Mouse (Mus musculus) cerebellum, adult 11-12 months (tissue): ENCODE data around the gene Lgr5.

Experiments
- DNase-seq: peaks from one replicate; pipeline ENCODE4 v3.0.0; 2022

The Lgr5 gene

DNA sequence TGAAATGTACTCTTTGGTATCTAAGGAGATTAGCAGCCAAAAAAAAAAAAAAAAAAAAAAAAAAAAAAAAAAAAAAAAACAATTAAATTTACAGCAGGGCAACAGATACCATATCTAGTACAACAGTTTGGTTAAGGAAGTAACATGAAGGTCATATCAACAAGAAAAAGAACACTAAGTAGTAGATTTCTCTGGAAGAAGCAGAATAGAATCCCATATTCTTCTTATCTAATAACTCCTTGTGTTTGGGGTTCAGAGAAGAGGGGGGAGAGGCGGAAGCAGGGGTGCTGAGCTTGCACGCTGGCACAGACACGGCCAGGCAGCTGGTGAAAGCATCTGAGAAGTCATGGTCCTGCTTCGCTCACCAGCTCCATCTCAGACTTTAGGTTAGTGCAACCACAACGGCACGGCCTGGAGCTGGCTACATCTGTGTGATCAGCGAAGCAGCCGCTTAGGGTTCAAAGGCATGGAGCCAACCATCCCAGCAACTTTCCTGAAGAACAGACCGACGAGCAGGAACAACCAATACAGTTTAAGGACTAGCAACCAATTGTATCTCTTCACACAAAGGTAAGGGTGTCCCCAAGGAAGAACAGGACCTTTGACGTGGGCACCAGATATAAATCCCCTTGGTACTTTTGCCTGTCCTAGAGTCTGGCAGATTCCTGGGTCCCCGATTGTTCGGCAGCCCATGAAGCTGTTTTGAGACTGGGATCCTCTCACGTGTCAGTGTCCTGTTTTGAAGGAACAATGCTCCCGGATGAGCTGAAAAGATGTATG, 17.7 kb downstream of the Lgr5 start, which contains the start of gene A930009A15Rik:
Gene A930009A15Rik, plus strand, starts transcription at position 275 of the 780 bp plus-strand sequence.
- DNase-seq, result no peak

DNA sequence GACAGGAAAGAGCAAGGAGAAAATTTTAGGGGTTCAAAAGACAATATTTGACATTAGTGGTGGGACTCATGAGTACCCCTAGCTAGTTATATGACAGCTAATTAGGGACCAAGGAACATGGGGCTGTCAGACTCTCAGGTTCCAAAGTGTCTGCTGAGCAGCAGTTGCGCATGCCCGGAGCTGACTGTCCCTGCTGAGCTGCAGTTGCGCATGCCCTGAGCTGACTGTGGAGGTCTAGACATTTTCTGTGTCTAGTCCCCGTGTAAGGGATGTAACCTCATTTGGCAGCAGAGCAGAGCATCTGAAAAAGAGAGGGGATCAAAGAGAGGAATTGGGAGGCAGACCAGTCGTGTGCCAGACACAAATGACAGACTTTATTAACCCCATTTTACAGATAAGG, 23.6 kb downstream of the Lgr5 start:
- DNase-seq, result no peak

DNA sequence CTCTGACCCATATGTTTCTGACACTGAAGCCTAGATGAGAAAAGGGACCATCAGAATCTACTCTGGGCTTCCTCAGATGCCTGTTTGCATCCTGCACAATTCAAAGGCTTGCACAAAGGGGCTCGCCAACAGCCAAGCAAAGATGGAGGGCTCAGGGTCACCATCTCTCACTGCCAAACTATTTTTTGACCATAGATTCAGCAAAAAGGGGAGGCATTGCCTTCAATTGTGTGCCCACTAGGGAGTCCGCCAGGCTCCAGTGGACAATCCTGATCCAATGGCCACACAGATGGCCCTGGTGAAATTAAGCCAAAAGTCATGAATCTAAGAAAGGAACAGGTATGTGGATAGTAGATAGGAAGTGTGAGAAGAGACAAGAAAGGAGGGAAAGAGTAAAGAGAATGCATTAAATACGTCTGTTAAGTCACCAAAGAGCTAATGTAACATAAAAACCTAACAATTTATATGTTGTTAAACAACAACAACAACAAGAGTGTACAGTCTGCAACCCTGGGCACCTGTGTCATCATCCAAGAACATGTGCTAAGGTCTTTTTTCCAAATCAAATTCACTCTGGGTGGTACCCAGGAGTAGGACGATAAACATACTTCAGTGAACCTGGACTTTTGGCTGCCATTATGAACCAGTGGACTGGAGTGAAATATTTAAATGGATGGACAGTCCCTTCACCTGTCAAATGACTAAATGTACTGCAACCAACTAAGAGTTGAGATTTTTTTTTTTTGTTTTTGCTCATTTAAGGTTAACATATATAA, 24.5 kb downstream of the Lgr5 start:
- peak; percentile 52 for DNase-seq

DNA sequence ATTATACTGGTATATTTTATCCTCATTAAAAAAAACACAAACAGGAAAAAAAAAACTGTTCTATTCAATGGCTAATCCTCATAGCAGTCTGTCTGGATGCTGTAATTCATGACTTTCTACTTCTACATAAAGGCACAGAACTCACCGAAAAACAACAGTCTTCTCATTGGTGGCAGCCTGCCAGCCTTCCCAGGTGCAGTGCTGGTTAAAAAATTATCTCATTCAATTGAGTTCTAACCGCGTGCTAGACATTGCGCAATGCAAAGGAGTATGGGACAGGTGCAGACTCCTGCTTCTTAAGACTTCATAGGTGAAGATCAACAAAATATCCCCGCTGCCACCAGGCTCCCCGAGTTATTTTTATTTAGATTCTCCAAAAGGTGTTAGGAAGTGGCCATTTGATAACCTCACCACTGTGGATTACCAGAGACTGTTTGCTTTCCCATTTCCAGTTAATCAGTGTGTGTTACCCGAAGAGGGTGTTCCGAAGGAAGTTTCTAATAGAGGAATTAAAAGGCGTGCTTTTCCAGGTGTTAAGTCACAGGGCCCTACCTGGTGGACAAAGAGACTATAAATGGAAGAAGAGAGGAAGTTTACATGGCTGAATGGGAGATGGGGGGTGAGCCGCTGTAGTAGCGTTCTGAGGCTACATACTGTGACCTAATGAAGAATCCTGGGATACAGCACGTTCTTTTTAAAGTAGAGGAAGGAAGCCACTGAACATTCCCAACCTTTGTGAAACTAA, 26.3 kb downstream of the Lgr5 start:
- peak; percentile 46 for DNase-seq

DNA sequence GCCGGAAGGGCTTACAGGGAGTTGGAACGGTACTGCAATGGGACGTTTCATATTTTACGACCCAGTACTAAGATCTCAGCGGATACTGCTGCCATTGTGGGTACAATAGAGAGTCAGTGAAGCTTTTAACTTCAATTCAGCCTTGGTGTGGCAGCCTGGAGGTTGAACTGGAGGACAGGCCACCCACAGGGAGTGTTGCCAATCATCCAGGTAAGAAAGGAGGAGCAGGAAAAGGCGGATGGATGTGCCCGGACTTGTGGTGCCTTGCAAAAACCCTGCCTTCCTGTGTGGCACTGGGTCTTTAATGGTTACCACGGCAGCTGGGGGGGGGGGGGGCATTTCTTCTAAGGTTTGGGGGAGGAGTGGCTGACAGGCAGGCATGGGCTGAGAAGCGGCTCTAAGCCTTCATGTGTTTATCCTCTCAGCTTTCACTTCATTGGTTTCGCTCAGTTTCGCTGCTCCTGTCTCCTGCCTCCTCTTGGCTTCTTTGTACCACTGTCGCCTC, 30.8 kb downstream of the Lgr5 start:
- DNase-seq, result no peak

DNA sequence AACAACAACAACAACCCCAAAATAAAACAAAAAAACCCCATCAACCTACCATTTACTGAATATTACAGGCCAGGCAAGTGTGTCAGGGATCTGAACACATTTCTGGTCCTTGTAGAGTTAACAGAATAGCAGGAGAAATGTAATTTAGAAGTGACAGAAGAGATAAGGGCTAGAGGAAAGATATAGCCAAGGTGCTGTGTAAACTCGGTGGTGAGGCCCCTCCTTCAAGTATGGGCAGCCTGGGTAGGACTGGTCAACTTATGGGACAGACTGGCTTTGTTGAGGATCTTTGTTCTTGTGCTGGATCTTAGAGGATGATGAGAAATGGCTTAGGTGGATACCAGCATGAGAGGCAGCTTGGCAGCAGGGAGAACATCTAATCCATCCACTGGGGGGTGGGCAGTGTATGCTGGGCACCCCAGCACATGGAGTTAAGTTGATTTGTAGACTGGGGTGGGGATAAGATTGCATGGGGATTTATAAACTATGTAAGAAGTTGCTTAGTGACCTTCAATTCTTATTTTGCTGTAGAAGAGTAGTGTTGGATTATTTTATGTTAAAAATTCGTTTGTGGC, 32.3 kb downstream of the Lgr5 start:
- DNase-seq, result no peak

DNA sequence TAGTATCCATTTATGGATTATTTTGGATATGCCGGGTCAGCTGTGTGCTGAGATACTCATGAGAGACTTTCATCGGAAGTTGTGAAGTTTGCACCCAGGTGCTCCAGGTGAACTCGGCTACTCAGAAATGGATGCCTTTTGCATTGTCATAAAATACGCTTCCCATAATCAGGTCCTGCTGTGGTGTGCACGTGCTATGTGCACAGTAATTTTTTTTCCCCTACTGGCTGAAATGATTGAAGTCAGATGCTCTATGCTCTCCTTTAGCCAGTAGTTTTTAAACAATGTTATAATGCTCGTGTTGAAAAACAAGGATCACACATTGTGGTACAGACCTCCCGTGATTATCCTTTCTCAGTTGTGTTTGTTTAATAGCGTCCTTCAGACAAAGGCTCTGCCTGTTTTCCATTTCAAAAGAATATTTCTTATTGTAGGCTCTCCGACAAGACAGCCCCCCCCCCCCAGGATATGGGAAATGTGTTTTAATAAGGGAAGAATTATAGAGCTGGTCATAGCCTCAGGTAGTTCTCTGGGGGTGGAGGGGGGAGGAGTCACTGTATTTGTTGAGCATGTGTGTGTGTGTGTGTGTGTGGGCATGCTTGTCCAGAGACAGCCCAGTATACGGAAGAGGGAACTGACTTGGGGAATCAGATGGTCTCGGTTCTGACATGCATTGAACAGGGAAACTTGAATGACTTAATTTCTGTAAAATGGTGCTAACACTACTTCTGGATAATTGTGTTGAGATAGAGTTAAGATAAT, 34.0 kb downstream of the Lgr5 start:
- DNase-seq, result no peak

DNA sequence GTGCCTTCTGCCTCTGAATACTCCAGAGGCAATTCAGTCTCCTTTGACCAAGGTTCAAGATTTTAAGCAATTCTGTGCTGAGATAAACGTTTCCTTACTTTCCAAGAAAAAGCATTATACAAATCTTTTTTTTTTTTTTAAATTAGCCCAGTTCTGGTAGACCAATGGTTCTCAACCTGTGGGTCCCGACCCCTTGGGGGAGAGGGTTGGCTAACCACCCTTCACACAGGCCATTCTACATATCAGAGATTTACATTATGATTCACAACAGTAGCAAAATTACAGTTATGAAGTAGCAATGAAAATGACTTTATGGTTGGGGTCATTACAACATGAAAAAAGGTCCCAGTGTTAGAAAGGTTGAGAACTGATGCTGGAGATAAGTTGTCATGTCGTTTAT, 36.5 kb downstream of the Lgr5 start:
- no peak for DNase-seq

DNA sequence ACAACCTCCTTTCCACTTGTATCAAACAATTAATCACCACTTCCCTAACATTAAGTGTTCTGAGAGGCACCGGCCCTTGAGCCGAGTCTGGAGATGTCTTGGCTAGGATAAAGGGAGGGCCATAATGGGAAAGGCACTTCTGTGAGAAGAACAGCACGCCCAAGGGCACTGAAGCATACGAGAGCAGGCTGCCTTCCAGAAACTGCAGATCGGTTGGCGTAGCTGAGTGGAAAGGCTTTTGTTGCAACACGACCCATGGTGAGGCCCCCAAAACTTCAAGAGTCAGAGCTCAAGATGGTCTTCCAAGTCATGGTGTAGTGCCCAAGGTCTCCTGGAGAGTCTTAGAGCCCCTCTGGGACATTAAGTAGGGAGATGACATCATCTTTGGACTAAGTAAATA, 37.3 kb downstream of the Lgr5 start:
- DNase-seq, result no peak

DNA sequence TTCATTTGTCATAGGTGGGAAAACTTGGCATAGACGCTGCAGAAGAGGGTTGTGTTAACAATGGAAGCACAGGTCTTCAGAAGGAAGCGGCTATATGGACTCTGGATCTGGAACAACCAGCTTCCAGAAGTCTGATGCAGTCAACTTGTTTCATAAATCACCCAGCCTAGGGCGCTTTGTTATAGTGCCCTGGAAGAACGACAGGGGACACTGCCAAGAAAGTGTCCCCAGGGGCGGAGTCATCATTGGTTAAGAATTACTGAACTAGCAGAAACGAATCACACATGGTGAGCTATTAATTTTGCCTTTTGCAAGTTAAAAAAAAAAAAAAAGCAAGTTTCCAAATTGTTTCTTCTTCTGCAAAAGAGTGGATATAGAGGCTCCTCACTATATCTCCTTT, 44.7 kb downstream of the Lgr5 start:
- DNase-seq, result no peak

DNA sequence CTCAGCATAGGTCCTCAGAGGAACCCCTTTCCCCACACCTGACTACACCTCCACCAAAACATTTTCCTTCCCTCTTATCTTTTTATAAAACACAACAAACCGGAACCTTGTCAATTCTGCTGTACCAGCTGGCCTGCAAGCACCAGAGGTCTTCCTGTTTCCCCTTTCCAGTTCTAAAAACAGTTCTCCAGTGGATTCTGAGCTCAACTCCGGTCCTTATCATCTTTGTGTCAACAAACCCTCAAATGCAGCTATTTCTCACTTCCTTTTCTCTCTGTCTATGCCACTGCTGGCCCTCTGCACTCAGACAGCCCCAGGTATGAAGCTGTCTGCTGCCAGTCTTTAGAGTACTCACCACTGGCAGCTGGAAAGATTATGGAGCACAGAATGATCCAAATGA, 56.8 kb downstream of the Lgr5 start:
- no peak for DNase-seq

DNA sequence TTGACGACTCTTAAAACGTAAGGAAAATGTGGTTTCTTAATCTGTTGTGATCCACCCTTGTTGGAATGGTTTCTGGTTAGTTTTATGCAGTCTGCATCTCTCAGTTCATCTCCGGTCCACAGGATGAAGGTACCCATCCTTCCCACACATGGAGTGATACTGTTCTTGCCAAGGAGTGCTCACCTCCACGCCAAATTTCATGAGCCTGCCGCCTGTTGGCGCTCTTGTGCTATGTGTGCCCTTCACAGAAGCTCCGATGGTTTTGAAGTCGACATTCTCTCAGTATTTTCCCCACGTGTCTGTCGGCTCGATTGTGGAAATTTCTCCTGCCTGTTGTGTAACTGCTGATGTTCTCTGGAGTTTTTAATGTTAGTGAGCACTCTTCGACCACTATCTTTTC, 57.8 kb downstream of the Lgr5 start:
- peak; percentile 21 for DNase-seq

DNA sequence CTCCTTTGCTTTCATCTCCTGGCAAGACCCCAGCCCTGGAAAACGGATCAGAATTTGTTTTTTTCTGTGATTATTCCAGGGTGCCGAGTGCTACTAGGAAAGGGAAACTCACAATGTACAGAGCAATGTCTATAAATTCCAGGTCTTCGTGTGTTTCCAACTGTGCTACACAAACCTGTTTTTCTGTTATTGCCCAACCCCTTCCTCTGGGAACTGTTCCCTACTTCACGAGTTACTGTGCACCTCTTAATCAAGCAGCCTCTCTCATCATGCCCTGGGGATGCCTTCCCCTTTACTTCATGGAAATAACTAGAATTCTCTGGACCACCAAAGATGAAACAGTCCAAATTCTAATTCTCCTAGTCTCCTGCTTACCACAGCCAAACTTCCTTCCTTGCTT, 58.7 kb downstream of the Lgr5 start:
- DNase-seq, result no peak

DNA sequence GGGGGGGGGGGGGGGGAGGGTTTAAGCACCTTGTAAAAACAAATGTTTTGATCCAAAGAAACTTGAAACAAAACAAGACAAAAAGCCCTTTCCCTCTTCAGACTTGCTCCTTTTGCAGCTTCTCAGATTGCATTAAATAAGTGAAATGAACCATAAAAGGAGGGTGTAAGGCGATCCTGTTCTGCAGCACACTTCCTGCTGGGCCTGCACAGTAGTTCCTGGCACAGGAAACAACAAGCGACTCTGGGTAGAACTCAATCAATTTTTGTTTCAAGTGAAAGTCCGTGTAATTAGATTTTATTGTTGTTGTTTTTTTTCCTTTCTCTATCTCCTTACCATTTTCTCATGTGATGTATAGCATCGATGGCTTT, 66.5 kb downstream of the Lgr5 start:
- no peak for DNase-seq

DNA sequence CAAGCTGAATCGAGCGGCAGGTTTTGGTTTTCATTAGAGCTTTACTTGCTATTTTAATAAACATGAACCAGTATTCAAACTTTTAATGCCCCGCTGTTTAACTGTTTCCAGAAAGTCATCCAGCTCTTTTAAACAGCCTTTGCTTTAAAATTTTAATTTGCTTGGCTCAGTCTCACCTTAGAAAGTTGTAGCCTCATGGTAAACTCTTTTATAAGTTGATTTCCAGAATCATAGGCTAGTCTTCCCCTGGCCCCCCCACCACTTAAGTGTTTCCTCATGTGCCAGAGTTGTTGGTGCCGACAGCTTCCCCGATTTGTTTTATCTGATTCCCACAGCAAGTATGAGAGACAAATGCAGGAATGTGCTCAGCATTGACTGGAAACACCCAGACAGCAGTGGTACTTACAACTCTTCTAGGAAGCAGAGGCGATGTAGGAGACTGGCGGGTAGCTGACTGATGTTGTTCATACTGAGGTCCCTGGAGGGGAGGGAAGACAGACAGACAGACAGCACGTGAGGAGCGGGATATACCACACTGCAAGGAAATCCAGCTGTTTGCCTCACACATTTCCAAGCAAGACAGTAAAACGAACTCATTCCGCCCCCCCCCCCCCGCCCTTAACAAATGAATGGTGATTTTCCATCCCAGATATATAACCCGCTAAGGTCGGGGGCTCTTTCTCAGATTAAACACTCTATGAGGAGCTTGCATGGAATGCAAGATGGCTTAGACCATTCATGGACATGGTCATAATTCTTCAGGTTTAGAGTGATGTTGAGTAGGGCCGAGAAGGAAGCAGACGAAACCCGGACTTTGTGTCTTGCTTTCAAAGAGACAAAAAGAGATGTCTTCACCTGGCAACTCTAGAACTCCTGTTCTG, 67.1 kb downstream of the Lgr5 start:
- DNase-seq, result no peak

DNA sequence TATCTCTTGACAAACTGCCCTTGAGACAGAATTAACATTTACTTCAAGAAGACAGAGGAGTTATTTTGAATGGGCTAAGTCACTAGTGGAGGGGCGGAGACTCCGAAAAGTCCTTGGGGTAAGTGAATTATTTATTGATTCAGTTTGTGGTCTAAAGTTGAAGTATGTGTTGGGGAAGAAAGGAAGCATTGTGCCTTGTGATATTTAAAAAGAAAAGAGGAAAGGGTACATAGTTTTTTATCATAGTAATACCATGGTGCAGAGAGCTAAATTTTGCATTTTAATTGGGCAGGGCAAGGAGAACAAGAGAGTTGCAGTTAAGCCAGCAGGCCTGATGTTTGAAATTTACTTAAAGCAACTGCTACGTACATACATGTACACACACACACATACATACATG, 68.7 kb downstream of the Lgr5 start:
- DNase-seq, result no peak

DNA sequence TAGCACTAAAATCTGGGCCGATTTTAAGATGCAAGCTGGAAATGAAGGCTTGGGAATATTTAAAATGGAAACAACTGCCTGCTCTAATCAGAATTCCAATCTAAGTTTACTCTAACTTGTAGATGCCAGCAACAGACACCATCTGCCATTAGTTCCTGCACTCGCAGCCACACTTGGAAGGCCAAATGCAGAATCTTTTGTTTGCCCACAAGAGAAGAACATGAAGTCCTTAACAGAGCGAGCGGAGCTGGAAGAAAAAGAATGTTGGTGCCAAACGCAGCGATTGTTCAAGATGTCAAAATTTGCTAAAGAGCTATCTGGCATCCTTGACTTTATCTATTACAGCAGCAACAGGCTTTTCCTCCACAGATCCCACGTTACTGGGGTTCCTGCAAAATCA, 72.1 kb downstream of the Lgr5 start:
- no peak for DNase-seq

DNA sequence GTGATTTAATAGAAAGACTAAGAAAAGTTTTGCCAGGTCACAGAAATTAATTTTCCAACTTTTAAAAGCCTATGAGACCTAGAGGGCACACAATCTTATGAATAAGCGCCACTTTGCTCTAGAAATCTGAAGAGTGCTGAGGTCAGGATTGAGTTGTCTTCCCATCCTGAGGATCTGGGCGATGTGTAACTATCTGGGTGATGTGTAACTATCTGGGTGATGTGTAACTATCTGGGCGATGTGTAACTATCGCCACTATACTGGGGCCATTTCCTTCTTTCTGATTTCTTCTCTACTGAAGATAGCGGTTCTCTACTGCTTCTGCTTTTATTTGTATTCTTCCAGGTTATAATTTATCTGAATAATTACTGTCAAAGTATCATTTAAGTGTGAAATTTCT, 76.6 kb downstream of the Lgr5 start:
- no peak for DNase-seq

DNA sequence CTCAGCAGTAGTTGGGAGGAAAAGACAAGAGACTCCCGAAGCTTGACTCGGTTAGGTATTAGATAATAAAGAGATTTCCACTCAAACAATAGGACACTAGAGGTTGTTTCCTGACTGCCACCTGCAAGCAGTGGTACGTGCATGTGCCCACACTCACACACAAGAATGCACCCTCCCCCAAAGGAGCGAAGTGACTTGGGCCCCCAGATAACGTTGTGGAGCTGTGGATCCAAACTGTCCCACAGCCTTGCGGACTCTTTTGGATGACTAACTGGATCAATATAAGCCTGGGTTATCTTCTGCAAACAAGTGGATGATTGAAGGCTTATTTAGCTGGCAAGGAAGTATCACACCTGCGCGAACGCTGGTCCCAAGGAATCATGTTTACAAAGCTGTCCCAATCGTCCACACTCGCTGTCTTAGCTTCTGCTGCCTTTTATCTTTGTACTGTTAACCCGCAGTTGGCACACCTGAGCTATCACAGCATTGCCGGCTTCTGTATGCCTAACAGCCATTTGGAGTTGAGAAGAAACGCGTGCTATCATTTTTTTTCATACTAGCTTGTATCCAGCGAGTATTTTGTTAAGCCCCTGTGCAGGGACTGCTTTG, 81.8 kb downstream of the Lgr5 start:
- no peak for DNase-seq

DNA sequence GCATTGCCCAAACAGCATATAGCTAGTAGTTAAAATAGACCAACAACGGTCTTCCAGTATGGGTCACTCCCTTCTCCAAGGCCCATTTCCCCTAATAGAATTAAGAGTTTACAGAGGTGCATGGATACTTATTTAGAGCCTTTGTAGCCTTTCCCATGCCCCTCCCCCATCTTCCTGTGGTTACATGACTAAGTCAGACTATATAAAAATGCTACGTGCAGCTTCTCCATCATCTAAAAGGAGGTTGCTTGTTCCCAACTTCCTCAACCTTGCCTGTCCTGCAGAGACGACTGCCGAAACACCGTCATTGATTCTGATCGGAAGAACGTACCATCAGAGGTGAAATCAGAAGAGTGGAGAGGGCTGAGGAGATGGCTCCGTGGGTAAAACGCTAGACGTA, 82.4 kb downstream of the Lgr5 start:
- DNase-seq, result no peak

DNA sequence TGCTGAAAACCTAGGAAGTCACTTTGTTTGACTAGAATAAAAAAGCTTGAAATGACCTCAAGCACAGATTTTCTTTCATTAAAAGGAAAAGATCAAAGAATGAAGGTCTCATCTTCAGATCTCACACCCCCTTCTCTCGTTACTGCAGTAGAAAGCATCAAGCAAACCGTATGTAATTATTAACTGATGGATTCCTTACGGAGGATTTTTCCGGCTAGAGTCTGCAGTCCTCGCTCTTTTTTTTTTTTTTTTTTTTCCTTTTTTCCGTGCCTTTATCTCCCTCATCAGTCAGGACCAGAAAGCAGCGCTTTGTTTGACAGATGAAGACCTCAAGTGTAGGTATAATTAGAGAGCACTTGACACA, 93.8 kb downstream of the Lgr5 start:
- DNase-seq, result no peak
